Comparison of ENCODE assay signal across 27 mouse cellular contexts in genomic region chr9:32513471-32513870, GRCm38 (mm10). TPM values are rescaled to one million over a fixed set of nuclear protein-coding genes. Genes with fewer than 3 reads are reported as not detected.
DNase-seq lines count a peak whose midpoint lies in the region; ATAC-seq and TF ChIP-seq lines count a peak whose summit lies in the region.
"Had no signal": no experiment of that assay in that cellular context is flagged by ENCODE, and none has a peak within 500 bp of the region (broad histone marks: within the 10 kb centered on the region; RNA-seq: fewer than 3 reads in every experiment).

No protein-coding gene starts in this region.

- DNase-seq in gastrocnemius, adult 2 months = no peak
- no peak for DNase-seq in gastrocnemius, postnatal 4 days (ENCODE audit: low spot score in 2 of 2)
- DNase-seq in limb, embryonic 10.5 days (ENCODE audit: low spot score) = no peak
- DNase-seq in thymus, adult 2 months = no peak
- no peak for DNase-seq in thymus, postnatal 36 days
- DNase-seq in lung, adult 2 months = no peak
- DNase-seq: adrenal gland, adult 8-10 months; adrenal gland, postnatal 25 days; cerebellum, adult 11-12 months; cerebellum, adult 8-10 months; cerebellum, postnatal 10 days; cerebellum, postnatal 36 days; embryo, embryonic 11 days; gastrocnemius, postnatal 14 days; heart, postnatal 10 days; heart, postnatal 4 days had no signal

- H3K4me3 ChIP-seq in gastrocnemius, adult 2 months = no peak overlapping the region
- H3K4me3 ChIP-seq in limb, embryonic 12.5 days (replicated peaks) = no peak overlapping the region
- H3K4me3 ChIP-seq in limb, embryonic 10.5 days = no peak overlapping the region
- no peak overlapping the region for H3K4me3 ChIP-seq in thymus, adult 2 months (ENCODE audit: control insufficient read depth, insufficient read depth, low read length)
- no peak overlapping the region for H3K4me3 ChIP-seq in limb, embryonic 13.5 days
- H3K4me3 ChIP-seq in lung, adult 2 months (replicated peaks; ENCODE audit: extremely low read depth, low read depth, low read length) = no peak overlapping the region
- H3K4me3 ChIP-seq: forebrain, embryonic 10.5 days; forebrain, embryonic 13.5 days; heart, embryonic 12.5 days; heart, embryonic 15.5 days had no signal

- peak overlapping the region; percentile 73 for H3K27ac ChIP-seq in gastrocnemius, adult 2 months
- 0 out of 2 replicates have a peak overlapping the region, but pooled peaks have one; percentile 9 for H3K27ac ChIP-seq in limb, embryonic 12.5 days
- H3K27ac ChIP-seq in limb, embryonic 10.5 days = no peak overlapping the region
- H3K27ac ChIP-seq in thymus, adult 2 months (ENCODE audit: control insufficient read depth, insufficient read depth, low read length) = peak overlapping the region; percentile 88
- no peak overlapping the region for H3K27ac ChIP-seq in limb, embryonic 13.5 days
- H3K27ac ChIP-seq: forebrain, embryonic 13.5 days; heart, embryonic 15.5 days; hindbrain, embryonic 14.5 days; hindbrain, postnatal 0 days had no signal

- H3K4me2 ChIP-seq in limb, embryonic 12.5 days = no peak overlapping the region
- H3K4me2 ChIP-seq in limb, embryonic 13.5 days (replicated peaks) = peak overlapping the region; percentile 24; the same call in 1 of the 2 replicates
- H3K4me2 ChIP-seq: forebrain, embryonic 13.5 days; heart, embryonic 12.5 days; heart, embryonic 15.5 days; hindbrain, embryonic 14.5 days had no signal

- peaks cover 70% of the 10 kb centered on the region for H3K4me1 ChIP-seq in limb, embryonic 12.5 days (replicated peaks)
- H3K4me1 ChIP-seq in limb, embryonic 10.5 days = peaks cover 80% of the 10 kb centered on the region
- peaks cover 72% of the 10 kb centered on the region for H3K4me1 ChIP-seq in thymus, adult 2 months (replicated peaks; ENCODE audit: control insufficient read depth, insufficient read depth, low read length)
- peaks cover 69% of the 10 kb centered on the region for H3K4me1 ChIP-seq in limb, embryonic 13.5 days
- H3K4me1 ChIP-seq in lung, adult 2 months (ENCODE audit: control insufficient read depth, insufficient read depth, low read length) = peaks cover 12% of the 10 kb centered on the region

- intact Hi-C loops in gastrocnemius, adult 2 months (cut with DNase I) = no loop called here

- TF ChIP-seq CTCF in gastrocnemius, adult 2 months (IDR thresholded peaks at IDR 0.05) = no peak
- TF ChIP-seq CTCF in thymus, adult 2 months (IDR thresholded peaks at IDR 0.05; ENCODE audit: borderline replicate concordance, control insufficient read depth, extremely low read depth, insufficient read depth, low read length, poor library complexity) = no peak
- TF ChIP-seq CTCF in lung, adult 2 months (IDR thresholded peaks at IDR 0.05; ENCODE audit: insufficient read depth, low read length) = no peak

- H3K27me3 ChIP-seq in limb, embryonic 12.5 days = no peaks in the 10 kb centered on the region
- no peaks in the 10 kb centered on the region for H3K27me3 ChIP-seq in limb, embryonic 10.5 days (ENCODE audit: low read depth, poor library complexity, severe bottlenecking)
- no peaks in the 10 kb centered on the region for H3K27me3 ChIP-seq in thymus, adult 2 months (ENCODE audit: control insufficient read depth, insufficient read depth, low read length)
- no peaks in the 10 kb centered on the region for H3K27me3 ChIP-seq in limb, embryonic 13.5 days
- H3K27me3 ChIP-seq: forebrain, embryonic 13.5 days; heart, embryonic 12.5 days; heart, embryonic 15.5 days had no signal

- WGBS in limb, embryonic 12.5 days = 67% methylated on average over 2 of the region's 2 CpGs
- whole genome bisulfite sequencing in limb, embryonic 10.5 days = 62% methylated on average over 2 of the region's 2 CpGs
- WGBS in thymus, adult 2 months = 61% methylated on average over 2 of the region's 2 CpGs
- WGBS in limb, embryonic 13.5 days = 40% methylated on average over 2 of the region's 2 CpGs
- 56% methylated on average over 2 of the region's 2 CpGs for WGBS in lung, adult 2 months

- TF ChIP-seq POLR2A in thymus, adult 2 months (IDR thresholded peaks at IDR 0.05; ENCODE audit: control insufficient read depth, extremely low read depth, insufficient read depth, low read length, poor library complexity) = no peak
- no peak for TF ChIP-seq POLR2A in lung, adult 2 months (IDR thresholded peaks at IDR 0.05; ENCODE audit: borderline replicate concordance, extremely low read depth, low read depth, low read length)

- 0 out of 2 replicates have a peak overlapping the region, but pooled peaks have one; percentile 23 for H3K9ac ChIP-seq in limb, embryonic 12.5 days (replicated peaks)
- H3K9ac ChIP-seq in limb, embryonic 13.5 days = no peak overlapping the region
- H3K9ac ChIP-seq: forebrain, embryonic 13.5 days; heart, embryonic 12.5 days; heart, embryonic 15.5 days; hindbrain, embryonic 14.5 days had no signal

- ATAC-seq in limb, embryonic 12.5 days (ENCODE audit: insufficient number of reproducible peaks, insufficient read depth, low FRiP score, low TSS enrichment, low read depth) = no peak
- no peak for ATAC-seq in limb, embryonic 13.5 days (ENCODE audit: low FRiP score, low read depth)
- ATAC-seq: activated CD4-positive, CD25-positive, alpha-beta regulatory T cell, adult 4 months; forebrain, embryonic 13.5 days; forebrain, embryonic 16.5 days; hindbrain, postnatal 0 days; inflammation-experienced regulatory T-cells, adult 6 months had no signal

- H3K9me3 ChIP-seq in limb, embryonic 12.5 days = no peaks in the 10 kb centered on the region
- no peaks in the 10 kb centered on the region for H3K9me3 ChIP-seq in limb, embryonic 10.5 days (replicated peaks)
- no peaks in the 10 kb centered on the region for H3K9me3 ChIP-seq in limb, embryonic 13.5 days
- H3K9me3 ChIP-seq: forebrain, embryonic 10.5 days; forebrain, embryonic 13.5 days; heart, embryonic 12.5 days; heart, embryonic 15.5 days had no signal

- H3K36me3 ChIP-seq in limb, embryonic 12.5 days = peaks cover 20% of the 10 kb centered on the region
- peaks cover 36% of the 10 kb centered on the region for H3K36me3 ChIP-seq in limb, embryonic 10.5 days
- no peaks in the 10 kb centered on the region for H3K36me3 ChIP-seq in thymus, adult 2 months (ENCODE audit: control insufficient read depth, insufficient read depth, low read length)
- H3K36me3 ChIP-seq in limb, embryonic 13.5 days = no peaks in the 10 kb centered on the region
- H3K36me3 ChIP-seq: forebrain, embryonic 10.5 days; heart, embryonic 12.5 days; heart, embryonic 15.5 days had no signal

RNA-seq across cellular contexts. Expression of gene Fli1, which starts 29.2 kb away (rescaled TPM):
- 1 to 10 TPM; 7.9 to 8.5 TPM for total RNA-seq in gastrocnemius, adult 2 months (2021)
- total RNA-seq in gastrocnemius, postnatal 4 days (2021) = 10 to 100 TPM; 22.3 to 27.9 TPM
- 55.6 and 55.9 TPM in 2 replicates for polyA plus RNA-seq in limb, embryonic 12.5 days (2016; fragmentation: Nextera tagmentation; extraction: Ambion mirVana)
- 50.6 and 71.2 TPM in 2 replicates for polyA plus RNA-seq in limb, embryonic 10.5 days (2016; fragmentation: Nextera tagmentation; extraction: Ambion mirVana)
- 28.5 and 33.9 TPM in 2 replicates for polyA plus RNA-seq in thymus, adult 2 months (2012; rRNA removed)
- polyA plus RNA-seq in limb, embryonic 13.5 days (2015; fragmentation: Nextera tagmentation; extraction: Ambion mirVana) = 34.3 and 37.9 TPM in 2 replicates
- 12.9 and 14.1 TPM in 2 replicates for polyA plus RNA-seq in lung, adult 2 months (2012; rRNA removed)

Comparison
In these comparisons a context has a peak if more than half of its experiments do, and no peak if none do; other contexts are left out.
1. H3K27ac ChIP-seq: peak in gastrocnemius, adult 2 months (single experiment), limb, embryonic 12.5 days (single experiment) and thymus, adult 2 months (single experiment); none in limb, embryonic 10.5 days (single experiment) and limb, embryonic 13.5 days (single experiment).